Mouse (Mus musculus) right cerebral cortex, postnatal 25 days (tissue): ENCODE data around the gene Fanca.
A peak's percentile ranks its signal among the peaks of the same experiment; 100 is the strongest.
"Not testable (repeated sequence)": the region's sequence is repeated elsewhere in the genome, so short reads cannot be mapped to it uniquely, and the experiment has no call there.

ENCODE experiments used
- DNase-seq: peaks from one replicate; pipeline ENCODE4 v3.0.0; 2022

The Fanca gene

GRCm38 (mm10) chr8:123267926-123268656, 50.3 kb downstream of the Fanca start:
- DNase-seq: no peak

- DNase-seq: not testable (repeated sequence)
These were observed 60.8 kb downstream of the Fanca start for GRCm38 (mm10) chr8:123257593-123257992.

- no peak for DNase-seq
These were observed 61.3 kb downstream of the Fanca start for GRCm38 (mm10) chr8:123257114-123257513.

GRCm38 (mm10) chr8:123255170-123255569, 63.2 kb downstream of the Fanca start:
- DNase-seq: no peak

GRCm38 (mm10) chr8:123254099-123254885, 64.1 kb downstream of the Fanca start, which contains the start of the genes Zfp276 and Vps9d1:
Gene Zfp276, plus strand, starts transcription at chr8:123254195.
Gene Vps9d1, minus strand, starts transcription at chr8:123254348.
- DNase-seq: peak; percentile 88

GRCm38 (mm10) chr8:123253451-123254098, 64.8 kb downstream of the Fanca start:
- DNase-seq: no peak

GRCm38 (mm10) chr8:123252925-123253324, 65.5 kb downstream of the Fanca start:
- DNase-seq: no peak

- no peak for DNase-seq
These were observed 67.4 kb downstream of the Fanca start for GRCm38 (mm10) chr8:123250940-123251339.

- no peak for DNase-seq
These were observed 69.8 kb downstream of the Fanca start for GRCm38 (mm10) chr8:123248596-123248995.

GRCm38 (mm10) chr8:123247748-123248147, 70.6 kb downstream of the Fanca start:
- no peak for DNase-seq

GRCm38 (mm10) chr8:123245543-123245942, 72.8 kb downstream of the Fanca start:
- no peak for DNase-seq

GRCm38 (mm10) chr8:123244382-123244781, 74.0 kb downstream of the Fanca start:
- DNase-seq: no peak

GRCm38 (mm10) chr8:123243053-123243452, 75.3 kb downstream of the Fanca start:
- no peak for DNase-seq

GRCm38 (mm10) chr8:123242107-123242923, 76.1 kb downstream of the Fanca start:
- DNase-seq: no peak

GRCm38 (mm10) chr8:123239398-123239797, 79.0 kb downstream of the Fanca start:
- DNase-seq: no peak

GRCm38 (mm10) chr8:123235520-123236497, 82.6 kb downstream of the Fanca start, which contains the start of gene Spata2l:
Gene Spata2l, minus strand, starts transcription at chr8:123236233.
- DNase-seq: peak; percentile 87

GRCm38 (mm10) chr8:123234918-123235519, 83.4 kb downstream of the Fanca start:
- peak; percentile 82 for DNase-seq

- DNase-seq: peak; percentile 33
These were observed 84.6 kb downstream of the Fanca start for GRCm38 (mm10) chr8:123233760-123234159.

GRCm38 (mm10) chr8:123233300-123233699, 85.1 kb downstream of the Fanca start:
- DNase-seq: peak; percentile 30

- no peak for DNase-seq
These were observed 85.8 kb downstream of the Fanca start for GRCm38 (mm10) chr8:123232553-123232952.

GRCm38 (mm10) chr8:123231742-123232141, 86.6 kb downstream of the Fanca start:
- DNase-seq: peak; percentile 31
